Mouse (Mus musculus) G1E (cell line): ENCODE measurements at regions not wholly inside any gene's neighbourhood (a gene's known extent, or its start where the extent isn't known, plus 50 kb on each side); places are given as distances from the start of the nearest gene placed in this dataset.

ENCODE experiments used
- CTCF ChIP-seq: IDR thresholded peaks from 2 replicates; pipeline ENCODE4 v1.5.1; 2012; ENCODE audit warnings: low read depth, low read length, inconsistent platforms, mixed read lengths
- GATA1 ChIP-seq: IDR thresholded peaks from 2 replicates; pipeline ENCODE4 v1.6.1; 2012; ENCODE audit warnings: borderline replicate concordance, low read length, inconsistent platforms, mixed read lengths
- POLR2AphosphoS5 ChIP-seq: IDR thresholded peaks from 2 replicates; pipeline ENCODE4 v1.6.1; 2012; ENCODE audit warnings: low read depth, low read length, inconsistent platforms; ENCODE audit not compliant: insufficient replicate concordance
- TAL1 ChIP-seq: conservative IDR thresholded peaks from 2 replicates; pipeline ENCODE4 v1.6.1; 2012; ENCODE audit warnings: low read depth, low read length, inconsistent platforms, mixed read lengths

- TF ChIP-seq POLR2AphosphoS5 (no peak), CTCF (no peak), TAL1 (no peak), GATA1 (no peak)
Measured at GRCm38 (mm10) chr8:115462657-115463056, 244.9 kb downstream of the Maf start.
